Mouse (Mus musculus): ENCODE measurements at regions not wholly inside any gene's neighbourhood (a gene's known extent, or its start where the extent isn't known, plus 50 kb on each side); places are given as distances from the start of the nearest gene placed in this dataset.
"Not testable (repeated sequence)": the region's sequence is repeated elsewhere in the genome, so short reads cannot be mapped to it uniquely, and the experiment has no call there.

- ATAC-seq (ENCODE audit: insufficient number of reproducible peaks, low FRiP score, low TSS enrichment, low read depth): no peak
- no peaks in the 10 kb centered on the region for H3K9me3 ChIP-seq (ENCODE audit: control insufficient read depth, low read length)
- no peak overlapping the region for H3K9ac ChIP-seq (ENCODE audit: low read length)
- no peak for DNase-seq (ENCODE audit: low spot score)
- H3K27ac ChIP-seq (replicated peaks; ENCODE audit: low read depth, low read length): no peak overlapping the region
- no peaks in the 10 kb centered on the region for H3K4me1 ChIP-seq (ENCODE audit: control insufficient read depth, insufficient read depth, low read length)
- no peaks in the 10 kb centered on the region for H3K36me3 ChIP-seq (ENCODE audit: control insufficient read depth, insufficient read depth, low read length)
- no peak overlapping the region for H3K4me3 ChIP-seq (ENCODE audit: low read depth, low read length)
- no peak overlapping the region for H3K4me2 ChIP-seq (ENCODE audit: low read depth, severe bottlenecking)
- 78% methylated on average over 7 of the region's 7 CpGs for WGBS
- H3K27me3 ChIP-seq (ENCODE audit: control insufficient read depth, insufficient read depth, low read length): no peaks in the 10 kb centered on the region
These were observed 551.7 kb upstream of the Ptbp2 start for GRCm38 (mm10) chr3:120335843-120336585.

- H3K27me3 ChIP-seq (ENCODE audit: control insufficient read depth, insufficient read depth, low read length); ATAC-seq (ENCODE audit: insufficient number of reproducible peaks, low FRiP score, low TSS enrichment, low read depth); H3K36me3 ChIP-seq (ENCODE audit: control insufficient read depth, insufficient read depth, low read length); H3K9ac ChIP-seq (ENCODE audit: low read length); DNase-seq (ENCODE audit: low spot score); H3K4me1 ChIP-seq (ENCODE audit: control insufficient read depth, insufficient read depth, low read length); H3K9me3 ChIP-seq (ENCODE audit: control insufficient read depth, low read length); H3K27ac ChIP-seq (replicated peaks; ENCODE audit: low read depth, low read length); H3K4me3 ChIP-seq (ENCODE audit: low read depth, low read length); H3K4me2 ChIP-seq (ENCODE audit: low read depth, severe bottlenecking): not testable (repeated sequence)
- 94% methylated on average over 3 of the region's 3 CpGs for WGBS
These were observed 522.8 kb upstream of the Ptbp2 start for GRCm38 (mm10) chr3:120307042-120307441.

DNA sequence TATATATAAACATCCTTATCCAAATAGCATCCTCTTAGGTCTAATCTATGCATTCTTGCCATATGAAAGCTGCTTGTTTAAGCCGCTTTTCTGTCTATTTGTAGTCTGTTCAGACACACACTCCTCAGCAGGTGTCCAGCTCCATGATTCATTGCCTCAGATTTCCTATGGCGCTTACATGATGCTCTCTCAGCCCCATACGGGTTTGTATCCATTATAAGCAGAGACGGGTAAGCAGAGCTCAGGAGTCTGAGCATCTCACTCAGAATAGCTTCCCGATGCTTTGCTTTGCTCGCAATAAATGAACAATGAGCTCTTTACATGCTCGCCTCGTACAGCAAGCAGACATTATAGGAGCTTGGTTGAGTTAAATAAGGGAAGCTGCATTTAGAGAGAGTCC lies 521.3 kb upstream of the Ptbp2 start:
- WGBS: 84% methylated on average over 8 of the region's 8 CpGs
- Histone ChIP-seq H3K27me3 (ENCODE audit: control insufficient read depth, insufficient read depth, low read length) (no peaks in the 10 kb centered on the region), H3K9ac (ENCODE audit: low read length) (no peak overlapping the region), H3K4me2 (ENCODE audit: low read depth, severe bottlenecking) (no peak overlapping the region), H3K9me3 (ENCODE audit: control insufficient read depth, low read length) (no peaks in the 10 kb centered on the region), H3K36me3 (ENCODE audit: control insufficient read depth, insufficient read depth, low read length) (no peaks in the 10 kb centered on the region), H3K4me3 (ENCODE audit: low read depth, low read length) (no peak overlapping the region), H3K27ac (replicated peaks; ENCODE audit: low read depth, low read length) (no peak overlapping the region), H3K4me1 (ENCODE audit: control insufficient read depth, insufficient read depth, low read length) (no peaks in the 10 kb centered on the region)
- DNase-seq (ENCODE audit: low spot score) (no peak), ATAC-seq (ENCODE audit: insufficient number of reproducible peaks, low FRiP score, low TSS enrichment, low read depth) (no peak)
